Mouse (Mus musculus) layer of hippocampus, adult 8-10 months (tissue): Measurements from ENCODE around the gene Oxsr1. TPM values are rescaled to one million over a fixed set of nuclear protein-coding genes. Genes with fewer than 3 reads are reported as not detected.
A peak's percentile ranks its signal among the peaks of the same experiment; 100 is the strongest.
"Not testable (repeated sequence)": the region's sequence is repeated elsewhere in the genome, so short reads cannot be mapped to it uniquely, and the experiment has no call there.

Experiments
- DNase-seq, 2 experiments: peaks; one replicate each; pipeline ENCODE4 v3.0.0; 2022; ENCODE audit warnings: low spot score in 2 of 2
- total RNA-seq, 4 experiments: library from RNA; stranded (reverse); gene quantifications; 2 replicates each; pipeline ENCODE4 v1.2.4; 2022

Gene Oxsr1
- total RNA-seq, 4 experiments from 2014 or later = 33.8 to 37.9 (median 35.9) TPM

- not testable (repeated sequence) for DNase-seq
These were observed 47.4 kb downstream of the Oxsr1 start for GRCm38 (mm10) chr9:119274814-119275213.

GRCm38 (mm10) chr9:119271496-119271895 is 50.7 kb downstream of the Oxsr1 start:
- DNase-seq = no peak

DNA sequence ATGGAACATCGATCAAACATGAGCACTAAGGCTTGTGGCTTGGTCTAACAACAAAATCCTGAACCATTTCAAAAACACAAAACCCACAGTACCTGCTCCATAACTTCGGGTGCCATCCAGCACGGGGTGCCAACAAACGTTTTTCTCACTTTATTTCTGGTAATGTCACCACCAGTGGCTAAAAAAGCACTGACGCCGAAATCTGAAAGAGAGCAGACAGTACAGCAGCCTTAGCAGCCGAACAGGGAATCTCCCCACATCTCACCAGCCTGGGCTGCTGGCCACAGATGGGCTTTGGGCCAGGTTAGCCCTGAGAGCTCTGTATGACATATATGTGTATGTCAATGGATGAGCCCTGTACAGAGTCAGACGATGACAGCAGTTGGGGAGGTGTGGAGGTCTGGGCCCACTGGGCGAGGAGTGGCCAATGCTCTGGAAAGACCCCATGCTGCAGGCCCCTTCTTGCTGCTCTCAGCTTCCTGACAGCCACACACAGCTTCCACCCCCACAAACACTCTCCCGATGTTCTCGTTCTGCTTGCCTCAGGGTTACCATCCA is 53.6 kb downstream of the Oxsr1 start:
- no peak for DNase-seq

- no peak for DNase-seq
These were observed 54.1 kb downstream of the Oxsr1 start for GRCm38 (mm10) chr9:119268120-119268519.

- DNase-seq = not testable (repeated sequence)
These were observed 56.2 kb downstream of the Oxsr1 start for GRCm38 (mm10) chr9:119266121-119266395.

- not testable (repeated sequence) for DNase-seq
These were observed 56.7 kb downstream of the Oxsr1 start for GRCm38 (mm10) chr9:119265373-119266120.

DNA sequence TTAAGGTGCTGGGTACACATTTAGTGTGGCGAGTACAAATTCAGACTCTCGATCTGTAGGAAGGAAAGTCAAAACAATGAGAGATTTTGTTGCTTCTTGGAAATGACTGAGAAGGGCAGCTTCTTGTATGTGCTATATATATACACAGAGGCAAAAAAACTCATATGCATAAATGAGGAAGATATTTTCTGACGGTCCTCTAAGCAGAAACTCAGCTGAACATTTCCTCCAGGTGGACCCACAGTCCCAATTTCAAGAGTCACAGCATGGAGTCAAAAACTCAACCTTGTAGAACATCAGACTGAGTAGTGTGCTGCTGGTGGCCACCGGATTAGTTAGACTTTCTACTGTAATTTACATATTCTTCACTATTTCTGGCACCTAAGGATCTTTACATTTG is 59.2 kb downstream of the Oxsr1 start:
- no peak for DNase-seq

GRCm38 (mm10) chr9:119260825-119261224 is 61.4 kb downstream of the Oxsr1 start:
- DNase-seq = no peak

- DNase-seq = no peak
These were observed 63.4 kb downstream of the Oxsr1 start for GRCm38 (mm10) chr9:119258785-119259184.

DNA sequence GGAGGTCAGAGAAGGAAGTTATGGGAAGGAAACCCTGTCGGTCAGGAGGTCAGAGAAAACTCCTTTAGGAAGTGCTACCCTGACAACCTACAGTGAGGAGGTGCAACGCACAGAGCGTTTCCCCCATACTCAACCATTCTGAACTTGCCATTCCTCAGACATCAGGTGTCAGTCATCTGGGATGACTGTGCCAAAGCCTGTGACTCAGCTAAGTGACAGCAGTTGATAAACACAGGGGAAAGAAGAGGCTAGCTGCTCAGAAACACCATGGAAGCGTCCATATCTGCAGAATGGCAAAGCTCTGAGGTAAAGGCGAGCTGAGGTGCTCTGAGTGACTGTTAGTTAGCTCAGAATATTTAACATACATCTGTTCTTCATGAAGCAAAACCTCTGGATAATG is 64.1 kb downstream of the Oxsr1 start:
- DNase-seq = no peak

- no peak for DNase-seq
These were observed 66.1 kb downstream of the Oxsr1 start for GRCm38 (mm10) chr9:119256161-119256560.

GRCm38 (mm10) chr9:119255096-119255495 is 67.1 kb downstream of the Oxsr1 start:
- no peak for DNase-seq

GRCm38 (mm10) chr9:119254187-119254586 is 68.0 kb downstream of the Oxsr1 start:
- no peak for DNase-seq

- DNase-seq = no peak
These were observed 74.2 kb downstream of the Oxsr1 start for GRCm38 (mm10) chr9:119247996-119248395.

DNA sequence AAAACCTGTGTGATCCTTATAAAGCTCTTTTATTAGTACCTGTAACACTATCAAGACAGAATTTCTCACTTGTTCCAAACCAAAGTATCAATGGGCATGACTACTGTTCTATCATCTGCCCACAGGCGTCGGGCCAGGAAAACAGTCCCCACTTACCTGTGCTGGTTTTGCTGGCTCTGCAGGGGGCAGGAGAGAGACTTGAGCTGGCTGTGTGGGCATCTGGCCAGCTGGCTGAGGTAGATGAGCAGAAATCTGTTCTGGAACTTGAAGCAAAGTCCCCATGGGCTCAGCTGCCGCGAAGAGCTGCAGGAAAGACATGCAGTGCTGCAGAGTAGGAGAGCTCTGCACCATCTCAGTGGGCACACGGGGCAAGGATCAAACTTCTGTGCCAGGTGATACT is 75.4 kb downstream of the Oxsr1 start:
- no peak for DNase-seq

DNA sequence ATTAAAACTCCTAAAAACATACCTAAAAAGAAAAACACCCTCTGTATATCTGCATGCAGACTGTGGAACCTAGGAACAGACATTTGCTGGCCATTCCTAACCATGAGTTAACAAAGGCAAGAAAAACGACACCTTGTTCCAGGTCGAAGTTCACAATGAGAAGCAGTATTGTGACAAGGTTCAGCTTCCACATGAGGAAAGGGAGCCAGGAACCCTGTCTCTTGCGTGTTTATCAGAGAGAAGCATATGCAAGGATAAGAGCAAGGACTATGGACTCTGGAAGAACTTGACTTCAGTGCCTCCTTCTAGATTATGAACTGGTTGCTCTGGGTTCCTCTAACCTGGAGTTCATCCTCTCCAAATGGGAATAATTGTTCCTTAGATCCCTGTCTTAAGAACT is 78.2 kb downstream of the Oxsr1 start:
- DNase-seq = no peak

- DNase-seq = no peak
These were observed 80.9 kb downstream of the Oxsr1 start for GRCm38 (mm10) chr9:119241169-119241865.

DNA sequence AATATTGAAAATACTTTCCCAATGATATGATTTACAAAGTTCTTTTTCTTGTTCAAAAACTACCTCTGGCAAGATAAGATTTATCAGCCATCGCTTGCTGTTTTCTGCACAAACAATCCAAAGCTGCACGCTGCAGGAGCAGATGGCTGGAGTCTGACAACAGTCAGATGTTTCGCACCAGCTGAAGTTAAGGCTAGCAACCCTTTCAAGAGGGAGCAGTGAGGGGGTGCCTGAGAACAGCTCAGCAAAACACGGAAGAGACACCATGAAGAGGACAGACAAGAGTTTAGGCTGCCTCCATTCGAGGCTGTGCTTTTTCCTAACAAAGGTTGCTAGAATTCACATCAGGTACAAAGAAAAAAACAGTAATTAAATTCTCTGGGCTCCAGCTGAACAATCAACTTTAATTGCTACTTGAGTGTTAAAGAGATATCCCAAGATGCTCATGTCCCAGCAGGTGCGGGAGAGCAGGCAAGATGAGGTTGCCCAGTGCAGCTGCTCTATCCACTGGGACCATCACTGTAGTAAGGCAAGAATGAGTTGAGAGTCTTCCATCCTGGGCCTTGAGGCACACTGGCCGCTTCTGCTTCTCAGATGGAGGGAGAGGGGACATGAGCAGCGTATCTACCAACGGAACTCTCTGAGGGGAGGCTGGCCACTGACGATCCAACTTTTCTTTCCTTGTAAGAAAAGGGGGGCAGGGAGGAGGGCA is 81.8 kb downstream of the Oxsr1 start:
- DNase-seq = peak; percentile 25 to 45

DNA sequence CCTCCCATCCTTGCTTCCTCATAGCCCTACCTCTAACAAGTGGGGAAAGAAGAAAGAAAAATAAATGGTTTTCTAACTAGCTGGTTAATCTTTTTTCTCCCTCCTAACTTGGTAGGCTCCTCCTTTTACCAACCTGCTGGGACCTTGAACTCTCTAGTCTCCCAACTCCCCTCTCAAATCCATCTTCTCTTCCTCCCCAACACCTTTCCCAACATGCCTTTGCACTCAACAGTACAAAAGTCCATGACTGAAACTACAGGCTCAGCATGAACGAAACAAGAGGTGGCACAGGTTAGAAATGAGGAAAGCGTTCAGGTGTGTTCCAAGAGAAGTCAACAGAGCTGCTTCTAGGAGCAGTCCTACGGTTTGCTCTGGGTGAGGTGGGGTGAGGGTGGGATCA is 83.0 kb downstream of the Oxsr1 start:
- no peak for DNase-seq

DNA sequence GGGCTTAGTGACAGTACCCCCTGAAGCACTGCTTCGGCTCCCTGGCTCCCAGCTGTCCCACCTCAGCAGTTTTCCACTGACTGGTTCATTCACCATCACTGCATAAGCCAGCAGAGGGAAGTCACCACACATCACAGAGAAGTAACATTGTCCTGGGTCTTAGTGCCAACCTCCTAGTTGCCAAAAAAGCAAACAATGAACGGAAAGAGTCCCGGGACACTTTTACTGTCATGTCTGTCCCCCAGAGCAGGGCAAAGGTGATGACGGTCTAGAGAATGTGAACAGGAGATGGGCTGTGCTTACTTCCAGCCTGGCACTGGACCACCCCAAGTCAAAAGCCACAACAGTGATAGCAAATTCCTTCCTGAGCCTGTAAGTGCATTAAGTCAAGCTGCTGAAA is 83.4 kb downstream of the Oxsr1 start:
- DNase-seq = no peak

GRCm38 (mm10) chr9:119231552-119231951 is 90.7 kb downstream of the Oxsr1 start:
- DNase-seq = no peak

DNA sequence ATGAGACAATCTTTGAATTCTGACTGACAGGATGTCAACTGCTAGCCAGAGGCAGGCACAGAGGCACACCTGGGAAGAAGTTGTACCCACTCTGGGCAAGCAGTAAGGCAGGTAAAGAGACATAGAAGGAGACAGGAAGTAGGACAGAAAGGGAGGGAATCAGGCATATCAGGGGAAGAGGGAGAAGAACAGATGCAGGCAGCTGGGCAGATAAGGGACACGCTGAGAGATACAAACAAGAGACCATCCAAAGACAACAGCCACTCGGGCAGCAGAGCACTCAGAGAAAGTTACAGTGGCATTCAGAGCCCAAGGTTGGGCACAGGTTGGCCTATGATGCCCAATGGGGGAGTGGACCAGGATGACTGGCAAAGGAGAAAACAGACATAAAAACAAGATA is 91.4 kb downstream of the Oxsr1 start:
- no peak for DNase-seq
